ENCODE assay signal across 19 mouse cellular contexts in genomic region chr10:104878246-104878645, GRCm38 (mm10).
DNase-seq lines count a peak whose midpoint lies in the region; ATAC-seq and TF ChIP-seq lines count a peak whose summit lies in the region.
"Had no signal": no experiment of that assay in that cellular context is flagged by ENCODE, and none has a peak within 500 bp of the region (broad histone marks: within the 10 kb centered on the region; RNA-seq: fewer than 3 reads in every experiment).

No protein-coding gene starts in this region.

- no peaks in the 10 kb centered on the region for H3K9me3 ChIP-seq in lung, embryonic 14.5 days (ENCODE audit: low read depth, low read length)
- H3K9me3 ChIP-seq in lung, embryonic 16.5 days (ENCODE audit: control insufficient read depth, low read length) = no peaks in the 10 kb centered on the region
- no peaks in the 10 kb centered on the region for H3K9me3 ChIP-seq in hindbrain, embryonic 10.5 days
- H3K9me3 ChIP-seq: embryonic facial prominence, embryonic 10.5 days; embryonic facial prominence, embryonic 12.5 days; forebrain, embryonic 13.5 days; forebrain, embryonic 15.5 days had no signal

- no peak for TF ChIP-seq CTCF in lung, embryonic 14.5 days (IDR thresholded peaks at IDR 0.05; ENCODE audit: low read depth)
- no peak for TF ChIP-seq CTCF in lung, adult 2 months (IDR thresholded peaks at IDR 0.05; ENCODE audit: insufficient read depth, low read length)

- no peak overlapping the region for H3K27ac ChIP-seq in lung, embryonic 14.5 days (ENCODE audit: low read depth)
- no peak overlapping the region for H3K27ac ChIP-seq in lung, embryonic 16.5 days (ENCODE audit: low read length)
- H3K27ac ChIP-seq in hindbrain, embryonic 10.5 days = no peak overlapping the region
- H3K27ac ChIP-seq: embryonic facial prominence, embryonic 10.5 days; embryonic facial prominence, embryonic 12.5 days; forebrain, embryonic 13.5 days; forebrain, embryonic 15.5 days had no signal

- no peak overlapping the region for H3K4me3 ChIP-seq in lung, embryonic 14.5 days (ENCODE audit: low read depth, low read length)
- no peak overlapping the region for H3K4me3 ChIP-seq in lung, adult 2 months (replicated peaks; ENCODE audit: extremely low read depth, low read depth, low read length)
- no peak overlapping the region for H3K4me3 ChIP-seq in lung, embryonic 16.5 days (ENCODE audit: low read length)
- H3K4me3 ChIP-seq in hindbrain, embryonic 10.5 days = no peak overlapping the region
- H3K4me3 ChIP-seq: embryonic facial prominence, embryonic 10.5 days; embryonic facial prominence, embryonic 12.5 days; forebrain, embryonic 13.5 days; forebrain, embryonic 15.5 days had no signal

- H3K4me2 ChIP-seq in lung, embryonic 14.5 days = no peak overlapping the region
- no peak overlapping the region for H3K4me2 ChIP-seq in lung, embryonic 16.5 days (ENCODE audit: low read depth, low read length)
- H3K4me2 ChIP-seq: embryonic facial prominence, embryonic 12.5 days; forebrain, embryonic 13.5 days; forebrain, embryonic 15.5 days had no signal

- 37% methylated on average over 3 of the region's 3 CpGs for WGBS in lung, embryonic 14.5 days
- whole genome bisulfite sequencing in lung, adult 2 months = 48% methylated on average over 3 of the region's 3 CpGs
- 48% methylated on average over 3 of the region's 3 CpGs for WGBS in lung, embryonic 16.5 days
- 89% methylated on average over 3 of the region's 3 CpGs for WGBS in hindbrain, embryonic 10.5 days

- peak; percentile 58 for DNase-seq in lung, embryonic 14.5 days
- no peak for DNase-seq in lung, adult 2 months
- no peak for DNase-seq in lung, postnatal 14 days
- peak; percentile 1 for DNase-seq in lung, postnatal 36 days
- DNase-seq in lung, adult 18-20 months = no peak
- DNase-seq in hindbrain, embryonic 10.5 days (ENCODE audit: low spot score) = no peak
- DNase-seq: adrenal gland, adult 2 months; adrenal gland, postnatal 10 days; adrenal gland, postnatal 25 days; cerebellum, adult 11-12 months; cerebellum, adult 2 months; cerebellum, adult 9-10 months; cerebellum, postnatal 10 days; cerebellum, postnatal 25 days had no signal

- no peaks in the 10 kb centered on the region for H3K4me1 ChIP-seq in lung, embryonic 14.5 days (ENCODE audit: insufficient read depth)
- no peaks in the 10 kb centered on the region for H3K4me1 ChIP-seq in lung, adult 2 months (ENCODE audit: control insufficient read depth, insufficient read depth, low read length)
- no peaks in the 10 kb centered on the region for H3K4me1 ChIP-seq in lung, embryonic 16.5 days (replicated peaks; ENCODE audit: control insufficient read depth, insufficient read depth, low read length)
- no peaks in the 10 kb centered on the region for H3K4me1 ChIP-seq in hindbrain, embryonic 10.5 days (replicated peaks)
- H3K4me1 ChIP-seq: embryonic facial prominence, embryonic 10.5 days; embryonic facial prominence, embryonic 12.5 days; forebrain, embryonic 13.5 days; forebrain, embryonic 15.5 days had no signal

- H3K36me3 ChIP-seq in lung, embryonic 14.5 days (ENCODE audit: insufficient read depth) = no peaks in the 10 kb centered on the region
- no peaks in the 10 kb centered on the region for H3K36me3 ChIP-seq in lung, embryonic 16.5 days (ENCODE audit: control insufficient read depth, insufficient read depth, low read length)
- H3K36me3 ChIP-seq in hindbrain, embryonic 10.5 days = no peaks in the 10 kb centered on the region
- H3K36me3 ChIP-seq: embryonic facial prominence, embryonic 10.5 days; embryonic facial prominence, embryonic 12.5 days; forebrain, embryonic 15.5 days had no signal

- no peaks in the 10 kb centered on the region for H3K27me3 ChIP-seq in lung, embryonic 14.5 days (ENCODE audit: insufficient read depth, low read length)
- H3K27me3 ChIP-seq in lung, embryonic 16.5 days (ENCODE audit: control insufficient read depth, insufficient read depth, low read depth, low read length) = no peaks in the 10 kb centered on the region
- H3K27me3 ChIP-seq in hindbrain, embryonic 10.5 days (ENCODE audit: insufficient read depth, poor library complexity, severe bottlenecking) = no peaks in the 10 kb centered on the region
- H3K27me3 ChIP-seq: embryonic facial prominence, embryonic 12.5 days; forebrain, embryonic 13.5 days; forebrain, embryonic 15.5 days had no signal

- TF ChIP-seq POLR2A in lung, adult 2 months (IDR thresholded peaks at IDR 0.05; ENCODE audit: borderline replicate concordance, extremely low read depth, low read depth, low read length) = no peak

- peak; percentile 62; the same call in 1 of the 2 replicates for ATAC-seq in lung, embryonic 14.5 days (ENCODE audit: insufficient read depth)
- peak; percentile 61; the same call in 1 of the 2 replicates for ATAC-seq in lung, embryonic 16.5 days (ENCODE audit: low read depth)
- ATAC-seq: forebrain, embryonic 13.5 days; forebrain, embryonic 15.5 days had no signal

- no peak overlapping the region for H3K9ac ChIP-seq in lung, embryonic 14.5 days
- H3K9ac ChIP-seq in lung, embryonic 16.5 days (ENCODE audit: low read length) = no peak overlapping the region
- H3K9ac ChIP-seq: embryonic facial prominence, embryonic 12.5 days; forebrain, embryonic 13.5 days; forebrain, embryonic 15.5 days had no signal

Comparison
In these comparisons a context has a peak if more than half of its experiments do, and no peak if none do; other contexts are left out.
1. DNase-seq: peak in lung, embryonic 14.5 days (single experiment) and lung, postnatal 36 days (single experiment); none in lung, adult 2 months (single experiment), lung, postnatal 14 days (single experiment), lung, adult 18-20 months (0 of 2) and hindbrain, embryonic 10.5 days (single experiment).